Mouse (Mus musculus): ENCODE results near the gene Sort1. TPM values are rescaled to one million over a fixed set of nuclear protein-coding genes. Genes with fewer than 3 reads are reported as not detected.
"Not testable (repeated sequence)": the region's sequence is repeated elsewhere in the genome, so short reads cannot be mapped to it uniquely, and the experiment has no call there.

The Sort1 gene
- polyA plus RNA-seq, 1 experiment from 2014 or later, result 11.7 TPM

GRCm38 (mm10) chr3:108257831-108258500 lies 25.9 kb upstream of the Sort1 start:
- no peak for ATAC-seq (replicated peaks; ENCODE audit: low FRiP score, low read depth)
- Histone ChIP-seq H3K9ac (ENCODE audit: low read depth, low read length) (peak overlapping the region; percentile 86), H3K4me1 (replicated peaks; ENCODE audit: insufficient read depth, low read length) (peaks cover 6% of the 10 kb centered on the region), H3K27ac (no peak overlapping the region), H3K36me3 (ENCODE audit: insufficient read depth, low read length) (peaks cover 9% of the 10 kb centered on the region; the same call in 1 of the 2 replicates), H3K27me3 (ENCODE audit: insufficient read depth, low read length) (no peaks in the 10 kb centered on the region), H3K4me3 (replicated peaks; ENCODE audit: low read depth, low read length) (peak overlapping the region; percentile 90), H3K9me3 (replicated peaks; ENCODE audit: low read length) (no peaks in the 10 kb centered on the region), H3K4me2 (ENCODE audit: low read length) (peak overlapping the region; percentile 91)
- DNase-seq (ENCODE audit: low spot score), result no peak
- WGBS, result 65% methylated on average over 3 of the region's 3 CpGs
- TF ChIP-seq CTCF (IDR thresholded peaks at IDR 0.05; ENCODE audit: low read depth), result no peak

DNA sequence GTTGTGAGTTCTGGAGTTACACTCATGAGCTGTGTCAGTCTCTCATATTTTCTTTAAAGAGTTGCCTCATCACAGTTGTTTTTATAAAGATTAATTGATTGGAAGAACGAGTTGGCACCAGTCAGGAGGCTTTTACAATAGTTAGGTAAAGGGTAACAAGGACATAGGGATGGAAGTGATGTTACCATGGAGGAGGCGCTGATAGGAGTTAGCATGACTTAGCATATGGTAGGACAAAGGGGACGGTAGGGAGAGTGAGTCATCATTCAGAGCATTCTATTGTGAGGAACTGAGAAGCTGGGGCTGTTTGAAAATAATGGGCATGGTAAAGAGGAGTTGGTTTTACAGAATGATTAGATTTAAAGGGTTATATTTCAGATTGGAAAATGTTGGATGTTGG lies 24.6 kb upstream of the Sort1 start:
- whole genome bisulfite sequencing, result 76% methylated on average over 3 of the region's 3 CpGs
- Histone ChIP-seq H3K27ac (no peak overlapping the region), H3K36me3 (ENCODE audit: insufficient read depth, low read length) (peaks cover 13% of the 10 kb centered on the region; the same call in 1 of the 2 replicates), H3K9me3 (replicated peaks; ENCODE audit: low read length) (no peaks in the 10 kb centered on the region), H3K9ac (ENCODE audit: low read depth, low read length) (no peak overlapping the region), H3K27me3 (ENCODE audit: insufficient read depth, low read length) (no peaks in the 10 kb centered on the region), H3K4me1 (replicated peaks; ENCODE audit: insufficient read depth, low read length) (peaks cover 6% of the 10 kb centered on the region), H3K4me3 (replicated peaks; ENCODE audit: low read depth, low read length) (no peak overlapping the region), H3K4me2 (ENCODE audit: low read length) (no peak overlapping the region)
- TF ChIP-seq CTCF (IDR thresholded peaks at IDR 0.05; ENCODE audit: low read depth), result no peak
- no peak for ATAC-seq (replicated peaks; ENCODE audit: low FRiP score, low read depth)
- no peak for DNase-seq (ENCODE audit: low spot score)

- H3K36me3 ChIP-seq (ENCODE audit: insufficient read depth, low read length), result peaks cover 23% of the 10 kb centered on the region; the same call in 1 of the 2 replicates
- H3K27me3 ChIP-seq (ENCODE audit: insufficient read depth, low read length); H3K9ac ChIP-seq (ENCODE audit: low read depth, low read length); H3K4me3 ChIP-seq (replicated peaks; ENCODE audit: low read depth, low read length); H3K4me1 ChIP-seq (replicated peaks; ENCODE audit: insufficient read depth, low read length); H3K4me2 ChIP-seq (ENCODE audit: low read length); DNase-seq (ENCODE audit: low spot score); H3K9me3 ChIP-seq (replicated peaks; ENCODE audit: low read length); H3K27ac ChIP-seq; ATAC-seq (replicated peaks; ENCODE audit: low FRiP score, low read depth): not testable (repeated sequence)
- WGBS, result 83% methylated on average over 5 of the region's 5 CpGs
Observed at GRCm38 (mm10) chr3:108279495-108279894, 4.4 kb upstream of the Sort1 start.

GRCm38 (mm10) chr3:108282401-108283240 lies 1.3 kb upstream of the Sort1 start:
- Histone ChIP-seq H3K27ac (peak overlapping the region; percentile 79; the same call in 1 of the 2 replicates), H3K4me2 (ENCODE audit: low read length) (peak overlapping the region; percentile 99), H3K27me3 (ENCODE audit: insufficient read depth, low read length) (no peaks in the 10 kb centered on the region), H3K4me3 (replicated peaks; ENCODE audit: low read depth, low read length) (no peak overlapping the region; the same call in 1 of the 2 replicates), H3K4me1 (replicated peaks; ENCODE audit: insufficient read depth, low read length) (peaks cover 19% of the 10 kb centered on the region; the same call in 1 of the 2 replicates), H3K36me3 (ENCODE audit: insufficient read depth, low read length) (0 out of 2 replicates have a peak, but pooled peaks cover 8% of the 10 kb centered on the region), H3K9me3 (replicated peaks; ENCODE audit: low read length) (no peaks in the 10 kb centered on the region), H3K9ac (ENCODE audit: low read depth, low read length) (no peak overlapping the region)
- 14% methylated on average over 12 of the region's 12 CpGs for WGBS
- ATAC-seq (replicated peaks; ENCODE audit: low FRiP score, low read depth), result no peak
- peak; percentile 88 for TF ChIP-seq CTCF (IDR thresholded peaks at IDR 0.05; ENCODE audit: low read depth)
- peak; percentile 93 for DNase-seq (ENCODE audit: low spot score)

DNA sequence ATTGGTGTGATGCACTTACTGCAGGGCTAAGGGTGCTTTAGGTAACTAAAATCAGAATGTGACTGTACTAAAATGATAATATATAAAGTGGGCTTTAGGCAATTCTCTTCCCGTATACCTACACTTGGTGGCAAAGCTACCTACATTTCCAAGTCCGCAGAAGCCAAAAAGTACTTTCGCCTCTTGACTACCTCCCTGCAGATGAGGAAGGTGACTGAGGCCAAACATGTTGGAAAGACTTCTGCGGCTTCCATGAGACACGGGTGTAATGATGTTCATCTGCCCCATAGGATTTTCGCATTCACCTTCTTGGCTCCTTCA lies 681 bp upstream of the Sort1 start:
- Histone ChIP-seq H3K9me3 (replicated peaks; ENCODE audit: low read length) (no peaks in the 10 kb centered on the region), H3K4me3 (replicated peaks; ENCODE audit: low read depth, low read length) (peak overlapping the region; percentile 85), H3K27me3 (ENCODE audit: insufficient read depth, low read length) (no peaks in the 10 kb centered on the region), H3K9ac (ENCODE audit: low read depth, low read length) (peak overlapping the region; percentile 79), H3K27ac (peak overlapping the region; percentile 79), H3K36me3 (ENCODE audit: insufficient read depth, low read length) (0 out of 2 replicates have a peak, but pooled peaks cover 3% of the 10 kb centered on the region), H3K4me1 (replicated peaks; ENCODE audit: insufficient read depth, low read length) (peaks cover 24% of the 10 kb centered on the region), H3K4me2 (ENCODE audit: low read length) (peak overlapping the region; percentile 99)
- DNase-seq (ENCODE audit: low spot score) (no peak), ATAC-seq (replicated peaks; ENCODE audit: low FRiP score, low read depth) (no peak)
- 9% methylated on average over 6 of the region's 6 CpGs for WGBS
- no peak for TF ChIP-seq CTCF (IDR thresholded peaks at IDR 0.05; ENCODE audit: low read depth)

DNA sequence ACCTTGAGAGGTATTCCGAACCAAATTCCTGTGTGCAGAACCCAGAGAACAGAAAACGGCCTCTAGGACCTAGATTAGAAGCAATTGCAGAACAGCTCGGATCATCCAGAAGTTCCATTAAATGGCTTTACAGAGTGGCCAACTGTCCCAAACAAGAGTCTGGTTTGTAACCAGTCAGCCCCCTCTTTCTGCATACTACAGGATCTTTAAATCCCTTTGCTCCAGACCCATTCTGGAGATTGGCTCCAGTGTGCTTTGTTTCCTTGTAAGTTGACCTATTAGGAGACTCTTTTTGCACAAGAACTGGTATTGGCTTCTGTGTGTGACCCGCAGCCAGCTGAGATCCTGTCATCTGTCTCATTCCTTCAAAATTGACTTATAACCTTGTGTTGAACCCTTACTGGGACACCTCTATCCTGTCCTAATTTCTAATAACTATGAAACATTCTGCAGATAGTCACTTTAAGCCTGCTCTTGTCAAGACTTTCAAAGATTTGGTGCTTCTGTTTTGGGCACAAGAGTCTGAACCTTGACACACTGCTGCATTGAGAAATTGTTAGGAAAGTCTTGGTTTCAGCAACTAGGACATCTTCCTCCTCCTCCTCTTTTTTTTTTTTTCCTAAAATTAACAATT lies 1.3 kb downstream of the Sort1 start:
- TF ChIP-seq CTCF (IDR thresholded peaks at IDR 0.05; ENCODE audit: low read depth), result no peak
- Histone ChIP-seq H3K9me3 (replicated peaks; ENCODE audit: low read length) (no peaks in the 10 kb centered on the region), H3K27ac (no peak overlapping the region), H3K36me3 (ENCODE audit: insufficient read depth, low read length) (no peaks in the 10 kb centered on the region), H3K4me3 (replicated peaks; ENCODE audit: low read depth, low read length) (peak overlapping the region; percentile 85; the same call in 1 of the 2 replicates), H3K4me1 (replicated peaks; ENCODE audit: insufficient read depth, low read length) (peaks cover 38% of the 10 kb centered on the region), H3K4me2 (ENCODE audit: low read length) (peak overlapping the region; percentile 99), H3K9ac (ENCODE audit: low read depth, low read length) (no peak overlapping the region), H3K27me3 (ENCODE audit: insufficient read depth, low read length) (no peaks in the 10 kb centered on the region)
- DNase-seq (ENCODE audit: low spot score) (no peak), ATAC-seq (replicated peaks; ENCODE audit: low FRiP score, low read depth) (no peak)
- WGBS, result 44% methylated on average over 4 of the region's 4 CpGs
